Mouse (Mus musculus): ENCODE results near the gene Ccdc28b. TPM values are rescaled to one million over a fixed set of nuclear protein-coding genes. Genes with fewer than 3 reads are reported as not detected.

Gene Ccdc28b
- polyA plus RNA-seq, 1 experiment from 2014 or later: 12.7 TPM

DNA sequence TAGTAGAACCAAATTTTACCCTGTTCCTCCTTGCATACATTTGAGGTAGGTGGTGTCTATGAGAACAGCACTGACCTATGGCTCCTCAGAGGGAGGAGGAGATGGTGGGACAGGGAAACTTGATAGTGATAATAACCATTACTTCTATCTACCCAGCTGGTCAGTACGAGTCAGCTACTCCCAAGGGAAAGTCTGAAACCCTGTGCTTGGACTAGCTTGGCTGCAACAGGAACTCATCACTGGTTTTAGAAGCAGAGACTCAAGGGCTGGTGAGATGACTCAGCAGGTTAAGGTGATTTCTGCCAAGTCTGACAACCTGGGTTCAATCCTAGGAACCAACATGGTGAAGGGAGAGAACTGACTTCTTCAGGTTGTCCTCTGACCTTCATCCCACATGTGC lies 24.9 kb upstream of the Ccdc28b start:
- Histone ChIP-seq H3K27ac (ENCODE audit: low read length) (no peak overlapping the region), H3K4me1 (ENCODE audit: control insufficient read depth, low read depth, low read length) (no peaks in the 10 kb centered on the region), H3K27me3 (ENCODE audit: control insufficient read depth, insufficient read depth, low read depth, low read length) (no peaks in the 10 kb centered on the region), H3K4me2 (ENCODE audit: low read depth, low read length) (no peak overlapping the region), H3K9ac (ENCODE audit: low read depth, low read length) (no peak overlapping the region), H3K4me3 (ENCODE audit: low read depth, low read length) (no peak overlapping the region), H3K9me3 (replicated peaks; ENCODE audit: control insufficient read depth, low read length) (no peaks in the 10 kb centered on the region), H3K36me3 (ENCODE audit: control insufficient read depth, insufficient read depth) (peaks cover 31% of the 10 kb centered on the region)
- WGBS (ENCODE audit: insufficient replicate concordance): 69% methylated on average over 1 of the region's 1 CpGs
- ATAC-seq (ENCODE audit: low read depth): no peak

- no peak for ATAC-seq (ENCODE audit: low read depth)
- H3K36me3 ChIP-seq (ENCODE audit: control insufficient read depth, insufficient read depth): peaks cover 20% of the 10 kb centered on the region
Observed at GRCm38 (mm10) chr4:129645204-129645603, 21.5 kb upstream of the Ccdc28b start.

GRCm38 (mm10) chr4:129641756-129642155 lies 18.0 kb upstream of the Ccdc28b start:
- peaks cover 20% of the 10 kb centered on the region for H3K36me3 ChIP-seq (ENCODE audit: control insufficient read depth, insufficient read depth)
- peak overlapping the region; percentile 24; the same call in 1 of the 2 replicates for H3K4me3 ChIP-seq (ENCODE audit: low read depth, low read length)
- peak overlapping the region; percentile 49 for H3K27ac ChIP-seq (ENCODE audit: low read length)
- no peaks in the 10 kb centered on the region for H3K27me3 ChIP-seq (ENCODE audit: control insufficient read depth, insufficient read depth, low read depth, low read length)
- peak overlapping the region; percentile 30; the same call in 1 of the 2 replicates for H3K9ac ChIP-seq (ENCODE audit: low read depth, low read length)
- peak overlapping the region; percentile 91 for H3K4me2 ChIP-seq (ENCODE audit: low read depth, low read length)
- H3K4me1 ChIP-seq (ENCODE audit: control insufficient read depth, low read depth, low read length): peaks cover 23% of the 10 kb centered on the region
- WGBS (ENCODE audit: insufficient replicate concordance): 60% methylated on average over 5 of the region's 5 CpGs
- no peak for ATAC-seq (ENCODE audit: low read depth)
- no peaks in the 10 kb centered on the region for H3K9me3 ChIP-seq (replicated peaks; ENCODE audit: control insufficient read depth, low read length)

More at GRCm38 (mm10) chr4:129645204-129645603, 21.5 kb upstream of the Ccdc28b start:
- WGBS (ENCODE audit: insufficient replicate concordance): 53% methylated on average over 6 of the region's 6 CpGs
- no peak overlapping the region for H3K27ac ChIP-seq (ENCODE audit: low read length)
- H3K9me3 ChIP-seq (replicated peaks; ENCODE audit: control insufficient read depth, low read length): no peaks in the 10 kb centered on the region
- no peaks in the 10 kb centered on the region for H3K27me3 ChIP-seq (ENCODE audit: control insufficient read depth, insufficient read depth, low read depth, low read length)
- peaks cover 6% of the 10 kb centered on the region for H3K4me1 ChIP-seq (ENCODE audit: control insufficient read depth, low read depth, low read length)
- H3K9ac ChIP-seq (ENCODE audit: low read depth, low read length): no peak overlapping the region
- no peak overlapping the region for H3K4me3 ChIP-seq (ENCODE audit: low read depth, low read length)
- no peak overlapping the region for H3K4me2 ChIP-seq (ENCODE audit: low read depth, low read length)

GRCm38 (mm10) chr4:129640638-129641467 lies 17.1 kb upstream of the Ccdc28b start, which contains the start of gene Txlna:
Txlna (minus strand) TSS chr4:129641065.
- H3K27ac ChIP-seq (ENCODE audit: low read length): peak within 1 kb of the TSS; percentile 91
- peak within 1 kb of the TSS; percentile 91 for H3K4me2 ChIP-seq (ENCODE audit: low read depth, low read length)
- peak within 1 kb of the TSS; percentile 77 for H3K9ac ChIP-seq (ENCODE audit: low read depth, low read length)
- peak within 1 kb of the TSS; percentile 81 for H3K4me3 ChIP-seq (ENCODE audit: low read depth, low read length)
- ATAC-seq (ENCODE audit: low read depth): peak; percentile 91
- under 1% methylated on average over 60 of the region's 60 CpGs for WGBS (ENCODE audit: insufficient replicate concordance)
- H3K27me3 ChIP-seq (ENCODE audit: control insufficient read depth, insufficient read depth, low read depth, low read length): no peaks in the 10 kb centered on the region
- peaks cover 23% of the 10 kb centered on the region for H3K4me1 ChIP-seq (ENCODE audit: control insufficient read depth, low read depth, low read length)
- peaks cover 29% of the 10 kb centered on the region for H3K36me3 ChIP-seq (ENCODE audit: control insufficient read depth, insufficient read depth)
- H3K9me3 ChIP-seq (replicated peaks; ENCODE audit: control insufficient read depth, low read length): no peaks in the 10 kb centered on the region

DNA sequence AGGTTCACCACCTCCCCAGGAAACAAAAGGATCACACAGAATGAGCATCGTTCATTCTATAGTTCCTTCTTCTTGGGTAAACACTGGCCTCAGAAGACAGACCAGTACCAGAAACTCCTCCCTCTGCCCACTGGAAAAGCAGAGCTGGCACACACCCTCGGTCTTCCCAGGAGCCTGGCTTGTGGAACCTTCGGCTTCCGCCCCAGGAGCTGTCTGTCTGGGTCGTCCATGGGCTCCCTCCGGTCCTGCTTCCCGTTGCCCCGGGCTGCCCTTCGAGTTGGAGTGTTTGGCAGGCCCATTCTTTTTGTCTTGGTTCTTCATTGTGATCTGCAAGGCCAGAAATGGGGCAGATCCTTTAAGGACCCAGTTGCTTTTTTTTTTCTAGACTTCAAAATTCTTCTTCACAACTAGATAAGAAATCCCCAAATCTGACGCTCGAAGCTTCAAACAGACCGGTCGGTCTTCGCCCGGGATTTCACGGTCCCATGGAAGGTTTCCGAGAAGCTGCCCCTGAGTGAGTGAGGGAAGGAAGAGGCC lies 16.4 kb upstream of the Ccdc28b start:
- peak overlapping the region; percentile 91 for H3K4me2 ChIP-seq (ENCODE audit: low read depth, low read length)
- H3K27me3 ChIP-seq (ENCODE audit: control insufficient read depth, insufficient read depth, low read depth, low read length): no peaks in the 10 kb centered on the region
- H3K4me1 ChIP-seq (ENCODE audit: control insufficient read depth, low read depth, low read length): peaks cover 23% of the 10 kb centered on the region
- peak overlapping the region; percentile 91 for H3K27ac ChIP-seq (ENCODE audit: low read length)
- ATAC-seq (ENCODE audit: low read depth): no peak
- H3K36me3 ChIP-seq (ENCODE audit: control insufficient read depth, insufficient read depth): peaks cover 32% of the 10 kb centered on the region
- WGBS (ENCODE audit: insufficient replicate concordance): 2% methylated on average over 17 of the region's 17 CpGs
- H3K9me3 ChIP-seq (replicated peaks; ENCODE audit: control insufficient read depth, low read length): no peaks in the 10 kb centered on the region
- peak overlapping the region; percentile 77 for H3K9ac ChIP-seq (ENCODE audit: low read depth, low read length)
- H3K4me3 ChIP-seq (ENCODE audit: low read depth, low read length): peak overlapping the region; percentile 81

DNA sequence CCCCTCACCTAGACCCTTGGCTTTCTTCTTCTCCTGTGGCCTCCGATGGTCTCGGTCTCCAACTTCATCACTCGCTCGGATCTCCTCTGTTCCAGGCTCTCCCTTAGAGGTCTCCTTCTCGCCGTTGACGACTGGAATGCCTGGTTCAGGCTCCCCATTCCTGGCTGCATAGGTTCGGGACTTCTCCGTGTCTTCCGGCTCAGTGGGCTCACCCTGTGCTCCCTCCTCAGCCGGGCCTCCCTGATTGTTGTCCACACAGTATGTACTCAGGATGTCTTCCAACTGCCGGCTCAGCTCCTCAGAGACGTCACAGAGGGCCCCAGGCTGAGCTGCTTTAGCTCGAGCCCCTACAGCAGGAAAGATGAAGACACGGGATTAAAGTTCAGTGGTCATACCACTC lies 15.5 kb upstream of the Ccdc28b start:
- peak overlapping the region; percentile 81 for H3K4me3 ChIP-seq (ENCODE audit: low read depth, low read length)

GRCm38 (mm10) chr4:129633852-129634251 lies 10.1 kb upstream of the Ccdc28b start:
- Histone ChIP-seq H3K27me3 (ENCODE audit: control insufficient read depth, insufficient read depth, low read depth, low read length) (no peaks in the 10 kb centered on the region), H3K27ac (ENCODE audit: low read length) (no peak overlapping the region), H3K36me3 (ENCODE audit: control insufficient read depth, insufficient read depth) (peaks cover 74% of the 10 kb centered on the region), H3K9me3 (replicated peaks; ENCODE audit: control insufficient read depth, low read length) (no peaks in the 10 kb centered on the region), H3K4me1 (ENCODE audit: control insufficient read depth, low read depth, low read length) (peaks cover 17% of the 10 kb centered on the region), H3K9ac (ENCODE audit: low read depth, low read length) (no peak overlapping the region), H3K4me3 (ENCODE audit: low read depth, low read length) (no peak overlapping the region), H3K4me2 (ENCODE audit: low read depth, low read length) (peak overlapping the region; percentile 10; the same call in 1 of the 2 replicates)
- WGBS (ENCODE audit: insufficient replicate concordance): 45% methylated on average over 6 of the region's 6 CpGs
- peak; percentile 85 for ATAC-seq (ENCODE audit: low read depth)

More for the DNA sequence above, 15.5 kb upstream of the Ccdc28b start:
- Histone ChIP-seq H3K4me2 (ENCODE audit: low read depth, low read length) (peak overlapping the region; percentile 91), H3K27me3 (ENCODE audit: control insufficient read depth, insufficient read depth, low read depth, low read length) (no peaks in the 10 kb centered on the region), H3K9ac (ENCODE audit: low read depth, low read length) (no peak overlapping the region; the same call in 1 of the 2 replicates), H3K4me1 (ENCODE audit: control insufficient read depth, low read depth, low read length) (peaks cover 27% of the 10 kb centered on the region), H3K36me3 (ENCODE audit: control insufficient read depth, insufficient read depth) (peaks cover 35% of the 10 kb centered on the region), H3K27ac (ENCODE audit: low read length) (no peak overlapping the region), H3K9me3 (replicated peaks; ENCODE audit: control insufficient read depth, low read length) (no peaks in the 10 kb centered on the region)
- no peak for ATAC-seq (ENCODE audit: low read depth)
- 83% methylated on average over 15 of the region's 15 CpGs for WGBS (ENCODE audit: insufficient replicate concordance)

DNA sequence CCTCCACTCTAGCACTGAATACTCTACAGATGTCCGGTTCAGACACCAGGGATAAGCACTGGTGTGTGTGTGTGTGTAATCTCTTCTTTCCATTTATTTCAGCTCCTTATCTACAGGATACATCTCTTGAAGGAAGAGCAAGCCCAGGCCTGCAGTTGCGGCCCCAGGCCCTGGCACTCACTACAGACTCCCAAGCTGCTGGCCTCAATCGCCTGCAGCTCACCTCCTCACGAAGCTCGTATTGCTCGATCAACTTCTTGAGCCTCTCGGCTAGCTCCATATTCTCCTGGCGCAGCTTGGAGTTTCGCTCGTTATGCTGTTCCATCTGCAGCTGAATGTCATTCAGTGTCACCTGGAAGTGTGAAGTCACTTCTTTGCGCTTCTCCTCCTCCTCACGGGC lies 8.1 kb upstream of the Ccdc28b start:
- no peaks in the 10 kb centered on the region for H3K9me3 ChIP-seq (replicated peaks; ENCODE audit: control insufficient read depth, low read length)
- no peak overlapping the region for H3K27ac ChIP-seq (ENCODE audit: low read length)
- no peak overlapping the region for H3K9ac ChIP-seq (ENCODE audit: low read depth, low read length)
- H3K4me2 ChIP-seq (ENCODE audit: low read depth, low read length): no peak overlapping the region
- H3K4me3 ChIP-seq (ENCODE audit: low read depth, low read length): no peak overlapping the region
- peaks cover 78% of the 10 kb centered on the region for H3K36me3 ChIP-seq (ENCODE audit: control insufficient read depth, insufficient read depth)
- no peaks in the 10 kb centered on the region for H3K27me3 ChIP-seq (ENCODE audit: control insufficient read depth, insufficient read depth, low read depth, low read length)
- no peak for ATAC-seq (ENCODE audit: low read depth)
- peaks cover 12% of the 10 kb centered on the region for H3K4me1 ChIP-seq (ENCODE audit: control insufficient read depth, low read depth, low read length)
- WGBS (ENCODE audit: insufficient replicate concordance): 87% methylated on average over 12 of the region's 12 CpGs

DNA sequence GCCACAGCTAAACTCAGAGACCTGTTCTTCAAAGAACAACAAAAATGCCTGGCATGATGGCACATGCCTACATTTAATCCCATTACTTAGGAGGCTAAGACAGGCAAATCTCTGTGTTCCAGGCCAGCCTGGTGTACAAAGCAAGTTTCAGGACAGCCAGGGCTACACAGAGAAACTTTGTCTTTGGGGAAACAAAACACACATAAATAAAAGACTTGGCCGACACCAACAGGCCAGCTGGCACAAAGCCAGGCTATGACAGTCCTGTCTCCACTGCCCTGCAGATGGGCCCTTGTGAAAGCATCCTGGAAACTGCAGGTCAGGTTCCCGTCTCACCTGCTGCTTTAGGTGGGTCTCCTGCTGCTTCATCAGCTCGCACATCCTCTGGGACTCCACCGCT lies 7.2 kb upstream of the Ccdc28b start:
- Histone ChIP-seq H3K36me3 (ENCODE audit: control insufficient read depth, insufficient read depth) (peaks cover 69% of the 10 kb centered on the region), H3K9ac (ENCODE audit: low read depth, low read length) (no peak overlapping the region), H3K4me3 (ENCODE audit: low read depth, low read length) (no peak overlapping the region), H3K27ac (ENCODE audit: low read length) (no peak overlapping the region), H3K4me1 (ENCODE audit: control insufficient read depth, low read depth, low read length) (peaks cover 13% of the 10 kb centered on the region), H3K27me3 (ENCODE audit: control insufficient read depth, insufficient read depth, low read depth, low read length) (no peaks in the 10 kb centered on the region), H3K9me3 (replicated peaks; ENCODE audit: control insufficient read depth, low read length) (no peaks in the 10 kb centered on the region), H3K4me2 (ENCODE audit: low read depth, low read length) (no peak overlapping the region)
- WGBS (ENCODE audit: insufficient replicate concordance): 81% methylated on average over 4 of the region's 4 CpGs
- no peak for ATAC-seq (ENCODE audit: low read depth)
